Mouse (Mus musculus): ENCODE data around the gene Ttll8. TPM values are rescaled to one million over a fixed set of nuclear protein-coding genes. Genes with fewer than 3 reads are reported as not detected.

The Ttll8 gene
- polyA plus RNA-seq, 1 experiment from 2014 or later: not detected

GRCm38 (mm10) chr15:88972300-88972699 is 18.1 kb upstream of the Ttll8 start:
- 98% methylated on average over 4 of the region's 4 CpGs for WGBS
- Histone ChIP-seq H3K27me3 (ENCODE audit: control insufficient read depth, insufficient read depth, low read length) (no peaks in the 10 kb centered on the region), H3K27ac (no peak overlapping the region), H3K4me3 (replicated peaks; ENCODE audit: low read length) (no peak overlapping the region), H3K9ac (no peak overlapping the region), H3K4me2 (replicated peaks) (no peak overlapping the region), H3K36me3 (replicated peaks; ENCODE audit: control insufficient read depth, insufficient read depth) (no peaks in the 10 kb centered on the region), H3K4me1 (replicated peaks; ENCODE audit: control insufficient read depth, insufficient read depth, low read length) (no peaks in the 10 kb centered on the region), H3K9me3 (ENCODE audit: control insufficient read depth, low read length) (no peaks in the 10 kb centered on the region)
- DNase-seq (ENCODE audit: low spot score): no peak
- ATAC-seq (ENCODE audit: low FRiP score): no peak

- Histone ChIP-seq H3K4me1 (replicated peaks; ENCODE audit: control insufficient read depth, insufficient read depth, low read length) (no peaks in the 10 kb centered on the region), H3K9me3 (ENCODE audit: control insufficient read depth, low read length) (no peaks in the 10 kb centered on the region)
These were observed 9.9 kb upstream of the Ttll8 start for GRCm38 (mm10) chr15:88964070-88964578.

GRCm38 (mm10) chr15:88957522-88957921 is 3.3 kb upstream of the Ttll8 start:
- ATAC-seq (ENCODE audit: low FRiP score) (no peak), DNase-seq (ENCODE audit: low spot score) (no peak)
- Histone ChIP-seq H3K27me3 (ENCODE audit: control insufficient read depth, insufficient read depth, low read length) (peaks cover 13% of the 10 kb centered on the region), H3K36me3 (replicated peaks; ENCODE audit: control insufficient read depth, insufficient read depth) (no peaks in the 10 kb centered on the region), H3K4me2 (replicated peaks) (no peak overlapping the region), H3K9ac (no peak overlapping the region), H3K4me1 (replicated peaks; ENCODE audit: control insufficient read depth, insufficient read depth, low read length) (peaks cover 8% of the 10 kb centered on the region; the same call in 1 of the 2 replicates), H3K9me3 (ENCODE audit: control insufficient read depth, low read length) (no peaks in the 10 kb centered on the region), H3K4me3 (replicated peaks; ENCODE audit: low read length) (no peak overlapping the region), H3K27ac (no peak overlapping the region)
- 85% methylated on average over 4 of the region's 4 CpGs for WGBS

More at GRCm38 (mm10) chr15:88964070-88964578, 9.9 kb upstream of the Ttll8 start:
- no peak overlapping the region for H3K4me3 ChIP-seq (replicated peaks; ENCODE audit: low read length)
- H3K9ac ChIP-seq: no peak overlapping the region
- H3K27ac ChIP-seq: no peak overlapping the region
- no peak for ATAC-seq (ENCODE audit: low FRiP score)
- H3K4me2 ChIP-seq (replicated peaks): no peak overlapping the region
- no peaks in the 10 kb centered on the region for H3K36me3 ChIP-seq (replicated peaks; ENCODE audit: control insufficient read depth, insufficient read depth)
- H3K27me3 ChIP-seq (ENCODE audit: control insufficient read depth, insufficient read depth, low read length): no peaks in the 10 kb centered on the region
- 96% methylated on average over 2 of the region's 2 CpGs for WGBS
- DNase-seq (ENCODE audit: low spot score): no peak

GRCm38 (mm10) chr15:88955342-88955741 is 1.1 kb upstream of the Ttll8 start:
- no peak overlapping the region for H3K4me2 ChIP-seq (replicated peaks)
- H3K27ac ChIP-seq: no peak overlapping the region
- DNase-seq (ENCODE audit: low spot score): no peak
- peaks cover 8% of the 10 kb centered on the region; the same call in 1 of the 2 replicates for H3K4me1 ChIP-seq (replicated peaks; ENCODE audit: control insufficient read depth, insufficient read depth, low read length)
- H3K4me3 ChIP-seq (replicated peaks; ENCODE audit: low read length): no peak overlapping the region
- no peak for ATAC-seq (ENCODE audit: low FRiP score)
- H3K27me3 ChIP-seq (ENCODE audit: control insufficient read depth, insufficient read depth, low read length): peaks cover 13% of the 10 kb centered on the region
- no peaks in the 10 kb centered on the region for H3K9me3 ChIP-seq (ENCODE audit: control insufficient read depth, low read length)
- H3K36me3 ChIP-seq (replicated peaks; ENCODE audit: control insufficient read depth, insufficient read depth): no peaks in the 10 kb centered on the region
- H3K9ac ChIP-seq: no peak overlapping the region
- 87% methylated on average over 6 of the region's 6 CpGs for WGBS

GRCm38 (mm10) chr15:88951246-88951645 is 3.0 kb downstream of the Ttll8 start:
- Histone ChIP-seq H3K36me3 (replicated peaks; ENCODE audit: control insufficient read depth, insufficient read depth) (no peaks in the 10 kb centered on the region), H3K4me3 (replicated peaks; ENCODE audit: low read length) (no peak overlapping the region), H3K27ac (no peak overlapping the region), H3K9ac (no peak overlapping the region), H3K4me2 (replicated peaks) (no peak overlapping the region), H3K4me1 (replicated peaks; ENCODE audit: control insufficient read depth, insufficient read depth, low read length) (peaks cover 8% of the 10 kb centered on the region; the same call in 1 of the 2 replicates), H3K9me3 (ENCODE audit: control insufficient read depth, low read length) (no peaks in the 10 kb centered on the region), H3K27me3 (ENCODE audit: control insufficient read depth, insufficient read depth, low read length) (peaks cover 13% of the 10 kb centered on the region)
- 77% methylated on average over 4 of the region's 4 CpGs for WGBS
- ATAC-seq (ENCODE audit: low FRiP score) (no peak), DNase-seq (ENCODE audit: low spot score) (no peak)

GRCm38 (mm10) chr15:88946851-88947250 is 7.4 kb downstream of the Ttll8 start:
- ATAC-seq (ENCODE audit: low FRiP score) (no peak), DNase-seq (ENCODE audit: low spot score) (no peak)
- Histone ChIP-seq H3K27ac (no peak overlapping the region), H3K9ac (no peak overlapping the region), H3K9me3 (ENCODE audit: control insufficient read depth, low read length) (no peaks in the 10 kb centered on the region), H3K27me3 (ENCODE audit: control insufficient read depth, insufficient read depth, low read length) (no peaks in the 10 kb centered on the region), H3K4me2 (replicated peaks) (no peak overlapping the region), H3K4me3 (replicated peaks; ENCODE audit: low read length) (no peak overlapping the region), H3K36me3 (replicated peaks; ENCODE audit: control insufficient read depth, insufficient read depth) (no peaks in the 10 kb centered on the region), H3K4me1 (replicated peaks; ENCODE audit: control insufficient read depth, insufficient read depth, low read length) (no peaks in the 10 kb centered on the region)
- WGBS: 55% methylated on average over 6 of the region's 6 CpGs

- WGBS: 84% methylated on average over 5 of the region's 5 CpGs
- Histone ChIP-seq H3K36me3 (replicated peaks; ENCODE audit: control insufficient read depth, insufficient read depth) (no peaks in the 10 kb centered on the region), H3K4me2 (replicated peaks) (no peak overlapping the region), H3K4me3 (replicated peaks; ENCODE audit: low read length) (no peak overlapping the region), H3K4me1 (replicated peaks; ENCODE audit: control insufficient read depth, insufficient read depth, low read length) (no peaks in the 10 kb centered on the region), H3K9me3 (ENCODE audit: control insufficient read depth, low read length) (no peaks in the 10 kb centered on the region), H3K27ac (no peak overlapping the region), H3K27me3 (ENCODE audit: control insufficient read depth, insufficient read depth, low read length) (no peaks in the 10 kb centered on the region), H3K9ac (no peak overlapping the region)
- no peak for ATAC-seq (ENCODE audit: low FRiP score)
- DNase-seq (ENCODE audit: low spot score): no peak
These were observed 10.2 kb downstream of the Ttll8 start for GRCm38 (mm10) chr15:88943896-88944551.

- ATAC-seq (ENCODE audit: low FRiP score) (no peak), DNase-seq (ENCODE audit: low spot score) (no peak)
- Histone ChIP-seq H3K4me1 (replicated peaks; ENCODE audit: control insufficient read depth, insufficient read depth, low read length) (no peaks in the 10 kb centered on the region), H3K4me3 (replicated peaks; ENCODE audit: low read length) (no peak overlapping the region), H3K36me3 (replicated peaks; ENCODE audit: control insufficient read depth, insufficient read depth) (no peaks in the 10 kb centered on the region), H3K9ac (no peak overlapping the region), H3K9me3 (ENCODE audit: control insufficient read depth, low read length) (no peaks in the 10 kb centered on the region), H3K27ac (no peak overlapping the region), H3K4me2 (replicated peaks) (no peak overlapping the region), H3K27me3 (ENCODE audit: control insufficient read depth, insufficient read depth, low read length) (no peaks in the 10 kb centered on the region)
- 88% methylated on average over 5 of the region's 5 CpGs for WGBS
These were observed 11.4 kb downstream of the Ttll8 start for GRCm38 (mm10) chr15:88942783-88943182.

GRCm38 (mm10) chr15:88937291-88937650 is 16.9 kb downstream of the Ttll8 start:
- ATAC-seq (ENCODE audit: low FRiP score) (no peak), DNase-seq (ENCODE audit: low spot score) (no peak)
- Histone ChIP-seq H3K27me3 (ENCODE audit: control insufficient read depth, insufficient read depth, low read length) (no peaks in the 10 kb centered on the region), H3K4me3 (replicated peaks; ENCODE audit: low read length) (no peak overlapping the region), H3K4me2 (replicated peaks) (no peak overlapping the region), H3K27ac (no peak overlapping the region), H3K4me1 (replicated peaks; ENCODE audit: control insufficient read depth, insufficient read depth, low read length) (no peaks in the 10 kb centered on the region), H3K36me3 (replicated peaks; ENCODE audit: control insufficient read depth, insufficient read depth) (no peaks in the 10 kb centered on the region), H3K9ac (no peak overlapping the region), H3K9me3 (ENCODE audit: control insufficient read depth, low read length) (no peaks in the 10 kb centered on the region)
- WGBS: 92% methylated on average over 2 of the region's 2 CpGs

Measured in hindbrain, embryonic 14.5 days (tissue).